Mouse (Mus musculus) ES-CJ7 (cell line): ENCODE measurements at regions not wholly inside any gene's neighbourhood (a gene's known extent, or its start where the extent isn't known, plus 50 kb on each side); places are given as distances from the start of the nearest gene placed in this dataset.
"Not testable (repeated sequence)": the region's sequence is repeated elsewhere in the genome, so short reads cannot be mapped to it uniquely, and the experiment has no call there.

Experiments
- DNase-seq: peaks from one replicate; pipeline ENCODE4 v3.0.0; 2011; ENCODE audit warnings: low read depth, low spot score

- no peak for DNase-seq
Measured at GRCm38 (mm10) chr3:78573299-78573698, 713.0 kb downstream of the Rapgef2 start.

GRCm38 (mm10) chr3:78564926-78565325, 721.4 kb downstream of the Rapgef2 start:
- not testable (repeated sequence) for DNase-seq
